Mouse (Mus musculus) brain, embryonic 14.5 days (tissue): Measurements from ENCODE around the gene Lpp.

Experiments used
- CTCF ChIP-seq: fragments of 200-500 bp; IDR thresholded peaks from 2 replicates; pipeline ENCODE4 v1.5.1; 2012; ENCODE audit warnings: inconsistent platforms, mild to moderate bottlenecking, moderate library complexity, borderline replicate concordance; ENCODE audit not compliant: insufficient read depth, insufficient read length; ENCODE audit errors: extremely low read depth
- POLR2A ChIP-seq: fragments of 200-500 bp; IDR thresholded peaks from 2 replicates; pipeline ENCODE4 v1.6.1; 2012; ENCODE audit warnings: mild to moderate bottlenecking, inconsistent platforms, borderline replicate concordance; ENCODE audit not compliant: poor library complexity, insufficient read depth, insufficient read length, severe bottlenecking; ENCODE audit errors: extremely low read depth

- TF ChIP-seq POLR2A (no peak), CTCF (no peak)
Measured at GRCm38 (mm10) chr16:24361667-24362066, 31.6 kb upstream of the Lpp start.
